21 mouse cellular contexts compared by ENCODE assay signal in the genomic region with DNA sequence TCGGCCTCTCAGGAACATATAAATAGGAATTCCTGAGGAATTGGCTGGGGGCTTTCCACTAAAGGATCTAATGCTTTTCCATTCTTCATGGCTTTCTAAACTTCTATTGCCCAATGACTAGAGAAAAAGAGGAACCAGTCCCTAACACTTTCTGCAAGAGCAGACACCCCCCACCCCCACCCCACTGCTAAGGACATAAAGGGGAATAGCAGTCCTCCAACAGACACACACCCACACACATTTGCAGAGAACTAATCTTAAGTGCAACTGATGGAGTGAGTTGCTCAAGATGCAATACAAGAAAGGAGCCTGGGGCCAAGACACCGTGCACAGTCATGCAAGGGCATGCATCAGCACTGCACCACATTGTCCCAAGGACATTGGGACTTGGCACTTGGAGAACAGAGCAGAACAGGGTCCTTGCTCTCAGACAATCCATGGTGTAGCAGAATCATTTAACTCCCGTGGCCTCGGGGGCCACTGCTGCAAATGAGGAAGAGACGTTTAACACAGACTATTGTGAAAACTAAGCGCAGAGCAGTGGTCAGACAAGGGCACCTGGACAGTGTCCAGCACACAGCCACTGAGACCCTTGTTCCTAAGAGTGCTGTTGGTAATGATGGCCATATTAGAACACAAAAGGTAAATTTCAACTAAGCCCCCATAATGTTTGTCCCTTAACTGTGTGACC.
DNase-seq lines count a peak whose midpoint lies in the region; ATAC-seq and TF ChIP-seq lines count a peak whose summit lies in the region.
"Had no signal": no experiment of that assay in that cellular context is flagged by ENCODE, and none has a peak within 500 bp of the region (broad histone marks: within the 10 kb centered on the region; RNA-seq: fewer than 3 reads in every experiment).

No protein-coding gene starts in this region.

- peak; percentile 54 for ATAC-seq in liver, embryonic 16.5 days (ENCODE audit: low read depth)
- ATAC-seq: intestine, embryonic 16.5 days had no signal

- H3K27ac ChIP-seq in left cerebral cortex, adult 2 months: no peak overlapping the region
- peak overlapping the region; percentile 32; the same call in 1 of the 2 replicates for H3K27ac ChIP-seq in bone marrow, adult 2 months (ENCODE audit: control insufficient read depth, insufficient read depth, low read depth, low read length, poor library complexity)
- no peak overlapping the region for H3K27ac ChIP-seq in liver, embryonic 16.5 days (ENCODE audit: low read length)
- H3K27ac ChIP-seq: heart, adult 2 months; heart, embryonic 15.5 days; hindbrain, embryonic 15.5 days; limb, embryonic 13.5 days; lung, embryonic 15.5 days; neural tube, embryonic 12.5 days had no signal

- intact Hi-C loops in left cerebral cortex, adult 2 months (cut with DNase I): no loop called here

- no peak for TF ChIP-seq POLR2A in bone marrow, adult 2 months (IDR thresholded peaks at IDR 0.05; ENCODE audit: borderline replicate concordance, control insufficient read depth, low read depth, low read length)

- WGBS in bone marrow, adult 2 months: 37% methylated on average over 6 of the region's 6 CpGs
- 49% methylated on average over 6 of the region's 6 CpGs for WGBS in liver, embryonic 16.5 days (ENCODE audit: insufficient replicate concordance)

- no peak for TF ChIP-seq CTCF in left cerebral cortex, adult 2 months (IDR thresholded peaks at IDR 0.05)
- TF ChIP-seq CTCF in bone marrow, adult 2 months (IDR thresholded peaks at IDR 0.05; ENCODE audit: control insufficient read depth, insufficient read depth, low read length): no peak

- H3K9ac ChIP-seq in liver, embryonic 16.5 days (ENCODE audit: low read depth, low read length): no peak overlapping the region
- H3K9ac ChIP-seq: heart, embryonic 15.5 days; hindbrain, embryonic 15.5 days; limb, embryonic 13.5 days; lung, embryonic 15.5 days; neural tube, embryonic 12.5 days had no signal

- peaks cover 2% of the 10 kb centered on the region; the same call in 1 of the 2 replicates for H3K4me1 ChIP-seq in bone marrow, adult 2 months (ENCODE audit: control insufficient read depth, insufficient read depth, low read length)
- no peaks in the 10 kb centered on the region for H3K4me1 ChIP-seq in liver, embryonic 16.5 days (ENCODE audit: control insufficient read depth, low read depth, low read length)
- H3K4me1 ChIP-seq: heart, embryonic 15.5 days; hindbrain, embryonic 15.5 days; lung, embryonic 15.5 days; neural tube, embryonic 12.5 days had no signal

- no peaks in the 10 kb centered on the region for H3K27me3 ChIP-seq in liver, embryonic 16.5 days (ENCODE audit: control insufficient read depth, insufficient read depth, low read depth, low read length)
- H3K27me3 ChIP-seq: heart, embryonic 15.5 days; hindbrain, embryonic 15.5 days; limb, embryonic 13.5 days; lung, embryonic 15.5 days; neural tube, embryonic 12.5 days had no signal

- DNase-seq in left cerebral cortex, adult 9 months (ENCODE audit: low spot score in 2 of 2): peak; percentile 3 to 4
- no peak for DNase-seq in left cerebral cortex, adult 2 months (ENCODE audit: extremely low spot score in 1 of 2, low spot score in 2 of 2)
- peak; percentile 13 for DNase-seq in 416B (ENCODE audit: low read depth)
- no peak for DNase-seq in embryo, embryonic 11 days
- DNase-seq in T-cell, adult 2 months (ENCODE audit: low spot score): no peak
- no peak for DNase-seq in left cerebral cortex, adult 18-20 months (ENCODE audit: low spot score in 2 of 2)
- DNase-seq: adrenal gland, adult 8-10 months; cerebellum, adult 11 months; cerebellum, postnatal 10 days; heart, adult 2 months; heart, postnatal 4 days; kidney, postnatal 36 days; right cerebral cortex, adult 18-20 months had no signal

- H3K4me3 ChIP-seq in left cerebral cortex, adult 2 months: no peak overlapping the region
- peak overlapping the region; percentile 8 for H3K4me3 ChIP-seq in bone marrow, adult 2 months (replicated peaks; ENCODE audit: control insufficient read depth, low read depth, low read length)
- no peak overlapping the region for H3K4me3 ChIP-seq in liver, embryonic 16.5 days (ENCODE audit: low read depth, low read length)
- H3K4me3 ChIP-seq: heart, adult 2 months; heart, embryonic 15.5 days; hindbrain, embryonic 15.5 days; limb, embryonic 13.5 days; lung, embryonic 15.5 days; neural tube, embryonic 12.5 days had no signal

- H3K36me3 ChIP-seq in liver, embryonic 16.5 days (ENCODE audit: control insufficient read depth, insufficient read depth): no peaks in the 10 kb centered on the region
- H3K36me3 ChIP-seq: heart, embryonic 15.5 days; hindbrain, embryonic 15.5 days; limb, embryonic 13.5 days; lung, embryonic 15.5 days; neural tube, embryonic 12.5 days had no signal

- no peaks in the 10 kb centered on the region for H3K9me3 ChIP-seq in liver, embryonic 16.5 days (replicated peaks; ENCODE audit: control insufficient read depth, low read length)
- H3K9me3 ChIP-seq: heart, embryonic 15.5 days; hindbrain, embryonic 15.5 days; limb, embryonic 13.5 days; lung, embryonic 15.5 days; neural tube, embryonic 12.5 days had no signal

- H3K4me2 ChIP-seq in liver, embryonic 16.5 days (ENCODE audit: low read depth, low read length): no peak overlapping the region
- H3K4me2 ChIP-seq: heart, embryonic 15.5 days; hindbrain, embryonic 15.5 days; limb, embryonic 13.5 days; lung, embryonic 15.5 days; neural tube, embryonic 12.5 days had no signal

Comparison
In these comparisons a context has a peak if more than half of its experiments do, and no peak if none do; other contexts are left out.
1. DNase-seq: peak in left cerebral cortex, adult 9 months (2 of 2) and 416B (single experiment); none in left cerebral cortex, adult 2 months (0 of 2), embryo, embryonic 11 days (single experiment), T-cell, adult 2 months (single experiment) and left cerebral cortex, adult 18-20 months (0 of 2).